Mouse (Mus musculus) testis, adult 2 months (tissue): ENCODE measurements at regions not wholly inside any gene's neighbourhood (a gene's known extent, or its start where the extent isn't known, plus 50 kb on each side); places are given as distances from the start of the nearest gene placed in this dataset.

Experiments
- CTCF ChIP-seq: fragments of 200-500 bp; IDR thresholded peaks from 2 replicates; pipeline ENCODE4 v1.5.1; 2012; ENCODE audit warnings: low read depth, mild to moderate bottlenecking, inconsistent platforms, low read length, moderate library complexity; ENCODE audit not compliant: control insufficient read depth, insufficient read depth, insufficient replicate concordance
- POLR2A ChIP-seq: fragments of 200-500 bp; IDR thresholded peaks from 2 replicates; pipeline ENCODE4 v1.6.1; 2012; ENCODE audit warnings: low read depth, mild to moderate bottlenecking, inconsistent platforms, low read length, moderate library complexity; ENCODE audit not compliant: control insufficient read depth

DNA sequence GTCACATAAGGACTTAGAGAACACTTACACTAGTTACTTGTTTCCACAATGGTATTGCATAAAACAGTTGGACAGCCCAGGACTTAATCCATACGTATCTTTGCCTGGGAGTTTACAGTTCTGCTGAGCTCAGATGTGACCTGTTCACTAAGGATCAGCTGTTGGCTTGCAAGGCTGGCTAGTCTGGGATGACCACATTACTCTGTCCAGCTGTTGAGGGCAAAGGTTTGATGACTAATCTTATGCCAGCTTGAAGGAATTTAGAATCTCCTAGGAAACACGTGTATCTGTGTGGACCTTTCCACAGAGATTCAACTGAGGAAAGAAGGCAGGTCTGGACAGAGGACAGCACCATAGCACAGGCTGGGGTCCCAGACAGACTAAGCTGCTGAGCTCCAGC, 188.7 kb upstream of the Sesn3 start:
- TF ChIP-seq CTCF: no peak
- no peak for TF ChIP-seq POLR2A
